Mouse (Mus musculus) retina, adult 2 months (tissue): ENCODE measurements around the gene Ptpdc1.

Experiments used
- DNase-seq: peaks from one replicate; pipeline ENCODE4 v3.0.0-alpha.2; 2012; ENCODE audit warnings: low read depth, low spot score

The Ptpdc1 gene

GRCm38 (mm10) chr13:48655637-48656036 is 30.2 kb upstream of the Ptpdc1 start:
- peak; percentile 48 for DNase-seq

- peak; percentile 50 for DNase-seq
Measured at GRCm38 (mm10) chr13:48653788-48654770, 28.6 kb upstream of the Ptpdc1 start.

GRCm38 (mm10) chr13:48651132-48652065 is 25.9 kb upstream of the Ptpdc1 start:
- DNase-seq: no peak

- no peak for DNase-seq
Measured at GRCm38 (mm10) chr13:48650615-48651014, 25.2 kb upstream of the Ptpdc1 start.

GRCm38 (mm10) chr13:48646696-48647095 is 21.2 kb upstream of the Ptpdc1 start:
- DNase-seq: no peak

GRCm38 (mm10) chr13:48643991-48644390 is 18.5 kb upstream of the Ptpdc1 start:
- no peak for DNase-seq

GRCm38 (mm10) chr13:48643072-48643471 is 17.6 kb upstream of the Ptpdc1 start:
- DNase-seq: no peak

- DNase-seq: no peak
Measured at GRCm38 (mm10) chr13:48639570-48639969, 14.1 kb upstream of the Ptpdc1 start.

GRCm38 (mm10) chr13:48637706-48638105 is 12.2 kb upstream of the Ptpdc1 start:
- no peak for DNase-seq

- no peak for DNase-seq
Measured at GRCm38 (mm10) chr13:48631691-48632090, 6.2 kb upstream of the Ptpdc1 start.

GRCm38 (mm10) chr13:48624968-48625398 is 481 bp downstream of the Ptpdc1 start:
- no peak for DNase-seq

- no peak for DNase-seq
Measured at GRCm38 (mm10) chr13:48618890-48619289, 6.6 kb downstream of the Ptpdc1 start.

GRCm38 (mm10) chr13:48617774-48618173 is 7.7 kb downstream of the Ptpdc1 start:
- no peak for DNase-seq

GRCm38 (mm10) chr13:48614525-48614924 is 10.9 kb downstream of the Ptpdc1 start:
- no peak for DNase-seq

- no peak for DNase-seq
Measured at GRCm38 (mm10) chr13:48609106-48609505, 16.4 kb downstream of the Ptpdc1 start.

- DNase-seq: no peak
Measured at GRCm38 (mm10) chr13:48604591-48604990, 20.9 kb downstream of the Ptpdc1 start.

GRCm38 (mm10) chr13:48603296-48603695 is 22.2 kb downstream of the Ptpdc1 start:
- no peak for DNase-seq

GRCm38 (mm10) chr13:48594605-48595004 is 30.9 kb downstream of the Ptpdc1 start:
- no peak for DNase-seq

GRCm38 (mm10) chr13:48594031-48594430 is 31.4 kb downstream of the Ptpdc1 start:
- no peak for DNase-seq

GRCm38 (mm10) chr13:48593181-48593580 is 32.3 kb downstream of the Ptpdc1 start:
- no peak for DNase-seq

- DNase-seq: no peak
Measured at GRCm38 (mm10) chr13:48590743-48591142, 34.7 kb downstream of the Ptpdc1 start.

GRCm38 (mm10) chr13:48587354-48587753 is 38.1 kb downstream of the Ptpdc1 start:
- DNase-seq: no peak
